Comparison of ENCODE assay signal across 10 mouse cellular contexts in genomic region chr11:31169161-31170051, GRCm38 (mm10). TPM values are rescaled to one million over a fixed set of nuclear protein-coding genes. Genes with fewer than 3 reads are reported as not detected.
DNase-seq lines count a peak whose midpoint lies in the region; ATAC-seq lines count a peak whose summit lies in the region.
"Had no signal": no experiment of that assay in that cellular context is flagged by ENCODE, and none has a peak within 500 bp of the region (broad histone marks: within the 10 kb centered on the region; RNA-seq: fewer than 3 reads in every experiment).

No protein-coding gene starts in this region.

- no peaks in the 10 kb centered on the region for H3K9me3 ChIP-seq in hindbrain, embryonic 15.5 days
- H3K9me3 ChIP-seq in neural tube, embryonic 13.5 days = no peaks in the 10 kb centered on the region
- H3K9me3 ChIP-seq: G1E had no signal

- peak overlapping the region; percentile 37 for H3K9ac ChIP-seq in hindbrain, embryonic 15.5 days
- peak overlapping the region; percentile 51 for H3K9ac ChIP-seq in neural tube, embryonic 13.5 days

- DNase-seq in heart, adult 11 months = peak; percentile 93
- DNase-seq in heart, adult 8-10 months (ENCODE audit: low spot score) = no peak
- peak; percentile 78 for DNase-seq in brain, adult 2 months (ENCODE audit: low read depth, low spot score)
- DNase-seq in liver = peak; percentile 14
- DNase-seq in gastrocnemius, adult 8-10 months (ENCODE audit: low spot score in 2 of 2) = no peak

- H3K4me1 ChIP-seq in hindbrain, embryonic 15.5 days (replicated peaks) = peaks cover 9% of the 10 kb centered on the region
- H3K4me1 ChIP-seq in neural tube, embryonic 13.5 days (replicated peaks) = peaks cover 12% of the 10 kb centered on the region; the same call in 1 of the 2 replicates

- H3K27me3 ChIP-seq in hindbrain, embryonic 15.5 days = no peaks in the 10 kb centered on the region
- H3K27me3 ChIP-seq in neural tube, embryonic 13.5 days = no peaks in the 10 kb centered on the region

- peak overlapping the region; percentile 47 for H3K27ac ChIP-seq in hindbrain, embryonic 15.5 days (replicated peaks)
- no peak overlapping the region for H3K27ac ChIP-seq in neural tube, embryonic 13.5 days (replicated peaks)
- H3K27ac ChIP-seq: macrophage had no signal

- under 1% methylated on average over 21 of the region's 21 CpGs for WGBS in hindbrain, embryonic 15.5 days
- WGBS in neural tube, embryonic 13.5 days = 4% methylated on average over 21 of the region's 21 CpGs

- ATAC-seq in erythroblast, adult 5-6 weeks (replicated peaks; ENCODE audit: low FRiP score, poor library complexity, severe bottlenecking) = peak; percentile 84
- peak; percentile 97 for ATAC-seq in hindbrain, embryonic 15.5 days (ENCODE audit: low FRiP score, low read depth)
- ATAC-seq in neural tube, embryonic 13.5 days (ENCODE audit: low read depth) = peak; percentile 95

- H3K36me3 ChIP-seq in hindbrain, embryonic 15.5 days = no peaks in the 10 kb centered on the region
- H3K36me3 ChIP-seq in neural tube, embryonic 13.5 days = no peaks in the 10 kb centered on the region
- H3K36me3 ChIP-seq: G1E had no signal

- peak overlapping the region; percentile 61 for H3K4me2 ChIP-seq in hindbrain, embryonic 15.5 days
- H3K4me2 ChIP-seq in neural tube, embryonic 13.5 days = peak overlapping the region; percentile 61

- H3K4me3 ChIP-seq in hindbrain, embryonic 15.5 days = peak overlapping the region; percentile 56
- H3K4me3 ChIP-seq in neural tube, embryonic 13.5 days = peak overlapping the region; percentile 45

RNA-seq across cellular contexts. Expression of gene Gm17332, which starts 12.9 kb away (rescaled TPM):
- not detected for total RNA-seq in heart, adult 8-10 months (2022)
- total RNA-seq in erythroblast, adult 5-6 weeks (2015; ENCODE audit: low replicate concordance) = not detected in 2 replicates
- total RNA-seq in erythroblast, adult 5-6 weeks (2017; ENCODE audit: low replicate concordance) = not detected in 2 replicates
- polyA plus RNA-seq in hindbrain, embryonic 15.5 days (2015; fragmentation: Nextera tagmentation; extraction: Ambion mirVana) = not detected in 2 replicates
- polyA plus RNA-seq in neural tube, embryonic 13.5 days (2015; fragmentation: Nextera tagmentation; extraction: Ambion mirVana) = not detected in 2 replicates
- total RNA-seq in gastrocnemius, adult 8-10 months (2022) = not detected
- total RNA-seq: G1E had no signal
- polyA plus RNA-seq: G1E, macrophage had no signal

Comparison
In these comparisons a context has a peak if more than half of its experiments do, and no peak if none do; other contexts are left out.
1. DNase-seq: peak in heart, adult 11 months (single experiment), brain, adult 2 months (single experiment) and liver (single experiment); none in heart, adult 8-10 months (single experiment) and gastrocnemius, adult 8-10 months (0 of 2).
2. Peak in every context shown above with its lines, with median percentiles within 50 percentile points of each other: ATAC-seq.